Comparison of ENCODE assay signal across 8 mouse cellular contexts in genomic region chr4:155564315-155565069, GRCm38 (mm10). TPM values are rescaled to one million over a fixed set of nuclear protein-coding genes. Genes with fewer than 3 reads are reported as not detected.
DNase-seq lines count a peak whose midpoint lies in the region; ATAC-seq and TF ChIP-seq lines count a peak whose summit lies in the region.

No protein-coding gene starts in this region.

- peak overlapping the region; percentile 98 for H3K9ac ChIP-seq in MEL (ENCODE audit: control insufficient read depth, low read depth, low read length, poor library complexity, severe bottlenecking)
- H3K9ac ChIP-seq in limb, embryonic 11.5 days (ENCODE audit: low read length): peak overlapping the region; percentile 77
- peak overlapping the region; percentile 90 for H3K9ac ChIP-seq in midbrain, embryonic 13.5 days (replicated peaks)

- H3K9me3 ChIP-seq in MEL (replicated peaks; ENCODE audit: insufficient read depth, low read length): no peaks in the 10 kb centered on the region
- H3K9me3 ChIP-seq in limb, embryonic 11.5 days (ENCODE audit: control insufficient read depth, low read length): no peaks in the 10 kb centered on the region
- H3K9me3 ChIP-seq in midbrain, embryonic 13.5 days: no peaks in the 10 kb centered on the region

- H3K4me3 ChIP-seq in MEL (ENCODE audit: control insufficient read depth in 1 of 2, insufficient read depth in 1 of 2, low read depth in 2 of 2, low read length in 2 of 2): peak overlapping the region; percentile 89 to 97
- peak overlapping the region; percentile 73 for H3K4me3 ChIP-seq in limb, embryonic 11.5 days (ENCODE audit: low read depth, low read length)
- H3K4me3 ChIP-seq in midbrain, embryonic 13.5 days (replicated peaks): peak overlapping the region; percentile 84

- H3K27ac ChIP-seq in MEL (ENCODE audit: control insufficient read depth, low read depth, low read length): peak overlapping the region; percentile 82
- H3K27ac ChIP-seq in limb, embryonic 11.5 days (replicated peaks; ENCODE audit: low read depth, low read length): peak overlapping the region; percentile 74; the same call in 1 of the 2 replicates
- peak overlapping the region; percentile 94 for H3K27ac ChIP-seq in midbrain, embryonic 13.5 days

- TF ChIP-seq EP300 in MEL (IDR thresholded peaks at IDR 0.05; ENCODE audit: low read depth in 1 of 2, low read length in 2 of 2): no peak

- no peak for TF ChIP-seq RAD21 in MEL (IDR thresholded peaks at IDR 0.05; ENCODE audit: low read depth, low read length)

- TF ChIP-seq CTCF in MEL (IDR thresholded peaks at IDR 0.05 in 2 of 3, conservative IDR thresholded peaks at IDR 0.05 in 1 of 3; ENCODE audit: control insufficient read depth in 1 of 3, insufficient read depth in 1 of 3, low read depth in 2 of 3, low read length in 3 of 3, poor library complexity in 1 of 3, severe bottlenecking in 1 of 3): no peak

- TF ChIP-seq POLR2A in MEL (IDR thresholded peaks at IDR 0.05; ENCODE audit: control insufficient read depth in 1 of 2, insufficient read depth in 1 of 2, low read depth in 1 of 2, low read length in 2 of 2, poor library complexity in 1 of 2): no peak

- peaks cover 51% of the 10 kb centered on the region for H3K79me2 ChIP-seq in MEL (ENCODE audit: control insufficient read depth, insufficient read depth, low read length, poor library complexity)

- peak; percentile 73 for DNase-seq in adrenal gland, postnatal 10 days
- DNase-seq in adrenal gland, postnatal 4 days (ENCODE audit: low spot score in 2 of 2): no peak
- DNase-seq in MEL (ENCODE audit: low read depth, low spot score): no peak
- DNase-seq in fibroblast of lung, adult 2 months (ENCODE audit: low read depth): peak; percentile 33
- peak; percentile 44 to 54 for DNase-seq in heart, postnatal 14 days
- no peak for DNase-seq in limb, embryonic 11.5 days (ENCODE audit: low spot score)

- H3K36me3 ChIP-seq in MEL (ENCODE audit: control insufficient read depth in 1 of 2, insufficient read depth in 2 of 2, low read length in 2 of 2): peaks cover 2 to 37% of the 10 kb centered on the region in 2 experiments; a peak in 3 of 4 replicates
- H3K36me3 ChIP-seq in limb, embryonic 11.5 days (ENCODE audit: control insufficient read depth, insufficient read depth, low read length): peaks cover 6% of the 10 kb centered on the region; the same call in 1 of the 2 replicates
- peaks cover 20% of the 10 kb centered on the region for H3K36me3 ChIP-seq in midbrain, embryonic 13.5 days

- WGBS in limb, embryonic 11.5 days: 12% methylated on average over 20 of the region's 20 CpGs
- WGBS in midbrain, embryonic 13.5 days: 21% methylated on average over 20 of the region's 20 CpGs

- H3K4me2 ChIP-seq in limb, embryonic 11.5 days (ENCODE audit: low read depth, severe bottlenecking): peak overlapping the region; percentile 86
- peak overlapping the region; percentile 72 for H3K4me2 ChIP-seq in midbrain, embryonic 13.5 days (replicated peaks)

- intact Hi-C loops in heart, postnatal 14 days (cut with DNase I): loop anchor here (2.0 to 5.0 kb wide), 3 partner anchors 52 to 197 kb away; partner anchors contain the start of gene Gnb1

- peaks cover 16 to 39% of the 10 kb centered on the region in 2 experiments for H3K4me1 ChIP-seq in MEL (ENCODE audit: control insufficient read depth in 1 of 2, insufficient read depth in 2 of 2, low read length in 2 of 2)
- H3K4me1 ChIP-seq in limb, embryonic 11.5 days (ENCODE audit: control insufficient read depth, insufficient read depth, low read length): peaks cover 20% of the 10 kb centered on the region
- peaks cover 39% of the 10 kb centered on the region for H3K4me1 ChIP-seq in midbrain, embryonic 13.5 days (replicated peaks)

- H3K27me3 ChIP-seq in MEL (ENCODE audit: control insufficient read depth in 1 of 2, insufficient read depth in 2 of 2, low read length in 2 of 2): no peaks in the 10 kb centered on the region
- H3K27me3 ChIP-seq in limb, embryonic 11.5 days (ENCODE audit: control insufficient read depth, insufficient read depth, low read length): no peaks in the 10 kb centered on the region
- no peaks in the 10 kb centered on the region for H3K27me3 ChIP-seq in midbrain, embryonic 13.5 days

- no peak for ATAC-seq in limb, embryonic 11.5 days (ENCODE audit: insufficient number of reproducible peaks, low FRiP score, low TSS enrichment, low read depth)
- ATAC-seq in midbrain, embryonic 13.5 days: no peak
- no peak for ATAC-seq in CD4-positive, CD25-positive, alpha-beta regulatory T cell, adult 4 months

TF ChIP-seq in MEL, 35 proteins besides CTCF, POLR2A, EP300 and RAD21:
- TF ChIP-seq ZNF384 (IDR thresholded peaks at IDR 0.05; ENCODE audit: low read depth, low read length) (no peak), E2F4 (IDR thresholded peaks at IDR 0.05; ENCODE audit: borderline replicate concordance, low read depth, low read length) (no peak), USF1 (IDR thresholded peaks at IDR 0.05; ENCODE audit: low read depth, low read length) (no peak), SIN3A (IDR thresholded peaks at IDR 0.05; ENCODE audit: low read length) (no peak; the same call in 1 of the 2 replicates), NRF1 (IDR thresholded peaks at IDR 0.05; ENCODE audit: insufficient read depth, low read depth, low read length, poor library complexity, severe bottlenecking) (no peak), BHLHE40 (IDR thresholded peaks at IDR 0.05; ENCODE audit: borderline replicate concordance, low read depth, low read length) (no peak), HCFC1 (IDR thresholded peaks at IDR 0.05; ENCODE audit: low read depth, low read length) (no peak), NELFE (IDR thresholded peaks at IDR 0.05; ENCODE audit: low read depth, low read length) (no peak), TAL1 (IDR thresholded peaks at IDR 0.05; ENCODE audit: low read length) (no peak), SMC3 (IDR thresholded peaks at IDR 0.05; ENCODE audit: low read depth, low read length) (no peak), MAZ (IDR thresholded peaks at IDR 0.05; ENCODE audit: low read depth, low read length) (no peak), TBP (IDR thresholded peaks at IDR 0.05; ENCODE audit: low read depth, low read length) (no peak; the same call in 1 of the 2 replicates), GATA1 (IDR thresholded peaks at IDR 0.05; ENCODE audit: low read depth, low read length) (no peak), ELF1 (IDR thresholded peaks at IDR 0.05; ENCODE audit: low read depth, low read length) (no peak), MAX (IDR thresholded peaks at IDR 0.05; ENCODE audit: low read length) (no peak), ZKSCAN1 (IDR thresholded peaks at IDR 0.05; ENCODE audit: low read depth, low read length) (no peak), POLR2AphosphoS2 (IDR thresholded peaks at IDR 0.05; ENCODE audit: low read length) (no peak), USF2 (IDR thresholded peaks at IDR 0.05; ENCODE audit: borderline replicate concordance in 1 of 2, insufficient read depth in 1 of 2, low read depth in 1 of 2, low read length in 2 of 2) (no peak), KAT2A (conservative IDR thresholded peaks at IDR 0.05; ENCODE audit: low read depth, low read length) (no peak), MAFK (IDR thresholded peaks at IDR 0.05; ENCODE audit: borderline replicate concordance, low read depth, low read length) (no peak)
TF ChIP-seq in MEL: peak in this region for 0.

RNA-seq across cellular contexts. Expression of gene Nadk, which starts 2.3 kb away (rescaled TPM):
- 100 to 1,000 TPM; 181 to 185 TPM for total RNA-seq in adrenal gland, postnatal 10 days (2021)
- total RNA-seq in adrenal gland, postnatal 4 days (2021): 100 to 1,000 TPM; 147 to 160 TPM
- total RNA-seq in MEL (2012; rRNA removed): 141 and 151 TPM in 2 replicates
- 100 to 1,000 TPM in 1 of 2 experiments, 10 to 100 TPM in 1; 53.2 to 258 TPM for polyA plus RNA-seq in MEL (2012; ENCODE audit: insufficient read depth in 1 of 2, insufficient read length in 2 of 2, low read depth in 1 of 2, low replicate concordance in 2 of 2, missing spikeins in 1 of 2)
- total RNA-seq in heart, postnatal 14 days (2021): 10 to 100 TPM; 36.6 to 36.7 TPM
- polyA plus RNA-seq in limb, embryonic 11.5 days (2014; fragmentation: Nextera tagmentation; extraction: Ambion mirVana): 99.1 and 105 TPM in 2 replicates
- polyA plus RNA-seq in midbrain, embryonic 13.5 days (2015; fragmentation: Nextera tagmentation; extraction: Ambion mirVana): 78.0 and 85.5 TPM in 2 replicates
- polyA plus RNA-seq in CD4-positive, CD25-positive, alpha-beta regulatory T cell, adult 4 months (2017; shearing (Covaris generic)): 10 to 100 TPM; 64.7 to 81.5 TPM

RNA-seq across cellular contexts. Expression of gene Slc35e2, which starts 36.7 kb away (rescaled TPM):
- total RNA-seq in adrenal gland, postnatal 10 days (2021): 10 to 100 TPM; 25.2 to 26.7 TPM
- 10 to 100 TPM; 30.5 to 32.9 TPM for total RNA-seq in adrenal gland, postnatal 4 days (2021)
- 9.0 and 9.9 TPM in 2 replicates for total RNA-seq in MEL (2012; rRNA removed)
- polyA plus RNA-seq in MEL (2012; ENCODE audit: insufficient read depth in 1 of 2, insufficient read length in 2 of 2, low read depth in 1 of 2, low replicate concordance in 2 of 2, missing spikeins in 1 of 2): 1 to 10 TPM in 1 of 2 experiments, not detected in 1; 6.4 TPM
- total RNA-seq in heart, postnatal 14 days (2021): 10 to 100 TPM; 11.2 to 11.4 TPM
- polyA plus RNA-seq in limb, embryonic 11.5 days (2014; fragmentation: Nextera tagmentation; extraction: Ambion mirVana): 16.1 and 16.4 TPM in 2 replicates
- polyA plus RNA-seq in midbrain, embryonic 13.5 days (2015; fragmentation: Nextera tagmentation; extraction: Ambion mirVana): 15.9 and 16.5 TPM in 2 replicates
- 1 to 10 TPM; 9.1 to 9.7 TPM for polyA plus RNA-seq in CD4-positive, CD25-positive, alpha-beta regulatory T cell, adult 4 months (2017; shearing (Covaris generic))

Comparison
In these comparisons a context has a peak if more than half of its experiments do, and no peak if none do; other contexts are left out.
1. DNase-seq: peak in adrenal gland, postnatal 10 days (single experiment), fibroblast of lung, adult 2 months (single experiment) and heart, postnatal 14 days (2 of 2); none in adrenal gland, postnatal 4 days (0 of 2), MEL (single experiment) and limb, embryonic 11.5 days (single experiment).
2. Peak in every context shown above with its lines, with median percentiles within 50 percentile points of each other: H3K27ac ChIP-seq, H3K4me3 ChIP-seq and H3K9ac ChIP-seq.